Comparison of ENCODE assay signal across 7 mouse cellular contexts in the genomic region with DNA sequence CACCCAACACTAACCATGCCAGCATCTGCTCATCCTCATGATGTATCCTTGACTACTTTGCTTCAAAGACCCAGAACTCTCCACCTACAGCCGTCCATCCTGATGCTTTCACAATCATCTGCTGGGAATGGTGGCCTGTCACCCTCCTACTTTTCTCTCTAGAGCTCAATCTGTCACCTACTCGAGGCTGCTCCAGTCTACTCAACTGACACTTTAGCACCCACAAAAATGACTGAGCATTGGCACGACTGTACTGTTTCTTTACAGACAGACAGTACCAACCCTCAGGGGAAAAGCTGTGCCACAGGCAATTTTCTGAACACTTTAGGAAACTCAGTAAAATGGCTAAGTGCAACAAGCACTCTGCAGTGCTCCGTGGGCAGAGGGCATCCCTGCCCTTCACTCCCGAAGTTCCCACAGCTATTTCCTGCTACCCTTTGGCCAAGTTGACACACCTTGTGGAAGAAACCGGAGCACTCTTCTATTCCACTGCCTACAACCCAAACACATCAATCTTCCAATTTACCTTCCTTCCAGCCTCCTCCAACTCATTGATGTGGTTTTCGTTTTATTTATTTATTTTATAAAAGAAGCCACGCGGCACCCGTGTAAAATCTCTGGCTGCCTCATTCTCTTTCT. TPM values are rescaled to one million over a fixed set of nuclear protein-coding genes. Genes with fewer than 3 reads are reported as not detected.
DNase-seq lines count a peak whose midpoint lies in the region; ATAC-seq and TF ChIP-seq lines count a peak whose summit lies in the region.

No protein-coding gene starts in this region.

- H3K4me3 ChIP-seq in left cerebral cortex, adult 2 months: peak overlapping the region; percentile 98
- peak overlapping the region; percentile 75 for H3K4me3 ChIP-seq in embryonic facial prominence, embryonic 10.5 days
- peak overlapping the region; percentile 69 for H3K4me3 ChIP-seq in forebrain, embryonic 15.5 days
- peak overlapping the region; percentile 93 for H3K4me3 ChIP-seq in macrophage (ENCODE audit: inconsistent target)

- intact Hi-C loops in left cerebral cortex, adult 2 months (cut with DNase I): loop anchor here (10.0 kb wide), 1 partner anchor 317 kb away; the partner anchor contains the start of genes Pi4ka and Snap29
- intact Hi-C loops in left cerebral cortex, postnatal 10 days (cut with DNase I): no loop called here

- peak in 1 of 2 experiments; percentile 16 for DNase-seq in left cerebral cortex, adult 2 months (ENCODE audit: extremely low spot score in 1 of 2, low spot score in 2 of 2)
- DNase-seq in left cerebral cortex, postnatal 10 days (ENCODE audit: extremely low spot score in 1 of 2, low spot score in 2 of 2): no peak
- DNase-seq in embryonic facial prominence, embryonic 10.5 days (ENCODE audit: low spot score): no peak
- no peak for DNase-seq in thymus, postnatal 14 days
- DNase-seq in cerebellum, adult 18-20 months: no peak

- peaks cover 20% of the 10 kb centered on the region for H3K4me1 ChIP-seq in embryonic facial prominence, embryonic 10.5 days
- peaks cover 16% of the 10 kb centered on the region for H3K4me1 ChIP-seq in forebrain, embryonic 15.5 days

- TF ChIP-seq CTCF in left cerebral cortex, adult 2 months (IDR thresholded peaks at IDR 0.05): no peak

- WGBS in embryonic facial prominence, embryonic 10.5 days: 10% methylated on average over 10 of the region's 10 CpGs
- WGBS in forebrain, embryonic 15.5 days: 10% methylated on average over 10 of the region's 10 CpGs
- WGBS in macrophage (ENCODE audit: missing documents): 2% methylated on average over 10 of the region's 10 CpGs

- peak overlapping the region; percentile 66 for H3K4me2 ChIP-seq in forebrain, embryonic 15.5 days (replicated peaks)

- peak overlapping the region; percentile 87 for H3K9ac ChIP-seq in forebrain, embryonic 15.5 days (replicated peaks)

- H3K79me2 ChIP-seq in macrophage (ENCODE audit: inconsistent target): peaks cover 57% of the 10 kb centered on the region

- no peaks in the 10 kb centered on the region for H3K27me3 ChIP-seq in embryonic facial prominence, embryonic 10.5 days (replicated peaks; ENCODE audit: low read depth, poor library complexity, severe bottlenecking)
- no peaks in the 10 kb centered on the region for H3K27me3 ChIP-seq in forebrain, embryonic 15.5 days

- no peaks in the 10 kb centered on the region for H3K9me3 ChIP-seq in embryonic facial prominence, embryonic 10.5 days
- H3K9me3 ChIP-seq in forebrain, embryonic 15.5 days: no peaks in the 10 kb centered on the region

- H3K27ac ChIP-seq in left cerebral cortex, adult 2 months: peak overlapping the region; percentile 98
- H3K27ac ChIP-seq in embryonic facial prominence, embryonic 10.5 days (replicated peaks): peak overlapping the region; percentile 88
- H3K27ac ChIP-seq in forebrain, embryonic 15.5 days (replicated peaks): peak overlapping the region; percentile 74; the same call in 1 of the 2 replicates
- peak overlapping the region; percentile 91 for H3K27ac ChIP-seq in macrophage

- H3K36me3 ChIP-seq in embryonic facial prominence, embryonic 10.5 days (replicated peaks): peaks cover 9% of the 10 kb centered on the region
- no peaks in the 10 kb centered on the region for H3K36me3 ChIP-seq in forebrain, embryonic 15.5 days
- H3K36me3 ChIP-seq in macrophage (ENCODE audit: inconsistent target): no peaks in the 10 kb centered on the region

- peak; percentile 1; the same call in 1 of the 2 replicates for ATAC-seq in forebrain, embryonic 15.5 days (replicated peaks)

RNA-seq across cellular contexts. Expression of gene Med15, which starts 10.8 kb away (rescaled TPM):
- total RNA-seq in left cerebral cortex, adult 2 months (2021): 10 to 100 TPM; 76.9 to 83.4 TPM
- total RNA-seq in left cerebral cortex, postnatal 10 days (2021): 10 to 100 TPM; 65.0 to 70.2 TPM
- polyA plus RNA-seq in embryonic facial prominence, embryonic 10.5 days (2016; fragmentation: Nextera tagmentation; extraction: Ambion mirVana): 50.3 and 50.5 TPM in 2 replicates
- 44.9 and 48.2 TPM in 2 replicates for polyA plus RNA-seq in forebrain, embryonic 15.5 days (2015; fragmentation: Nextera tagmentation; extraction: Ambion mirVana)
- 100 to 1,000 TPM; 434 to 641 (median 506) TPM for total RNA-seq in macrophage (2018; cell fraction: chromatin; rRNA removed)
- 100 to 1,000 TPM in 4 of 26 experiments, 10 to 100 TPM in 22; 68.7 to 119 (median 91.8) TPM for total RNA-seq in macrophage (2018; cell fraction: cytosol; rRNA removed)
- total RNA-seq in macrophage (2018; cell fraction: nucleus; rRNA removed): 100 to 1,000 TPM; 187 to 438 (median 262) TPM
- polyA plus RNA-seq in macrophage (2018): 71.7 to 97.8 TPM (median 80.8 TPM) in 3 replicates

RNA-seq across cellular contexts. Expression of gene Klhl22, which starts 37.5 kb away (rescaled TPM):
- total RNA-seq in left cerebral cortex, adult 2 months (2021): 10 to 100 TPM; 84.9 to 86.0 TPM
- total RNA-seq in left cerebral cortex, postnatal 10 days (2021): 100 to 1,000 TPM in 1 of 2 experiments, 10 to 100 TPM in 1; 96.5 to 101 TPM
- 64.9 and 72.8 TPM in 2 replicates for polyA plus RNA-seq in embryonic facial prominence, embryonic 10.5 days (2016; fragmentation: Nextera tagmentation; extraction: Ambion mirVana)
- polyA plus RNA-seq in forebrain, embryonic 15.5 days (2015; fragmentation: Nextera tagmentation; extraction: Ambion mirVana): 69.7 and 72.1 TPM in 2 replicates
- total RNA-seq in macrophage (2018; cell fraction: chromatin; rRNA removed): 10 to 100 TPM in 16 of 26 experiments, 1 to 10 TPM in 10; 1.4 to 27.4 (median 11.4) TPM
- total RNA-seq in macrophage (2018; cell fraction: cytosol; rRNA removed): 10 to 100 TPM in 6 of 26 experiments, 1 to 10 TPM in 20; 2.8 to 13.2 (median 8.3) TPM
- total RNA-seq in macrophage (2018; cell fraction: nucleus; rRNA removed): 10 to 100 TPM in 10 of 26 experiments, 1 to 10 TPM in 16; 1.6 to 15.5 (median 8.4) TPM
- 7.1 to 11.2 TPM (median 8.7 TPM) in 3 replicates for polyA plus RNA-seq in macrophage (2018)
